Mouse (Mus musculus) induced T-regulatory cell, adult 2 months (primary cell): ENCODE measurements around the gene Vegfa.

Experiments
- DNase-seq: peaks from one replicate; pipeline ENCODE4 v3.0.0-alpha.2; 2012; ENCODE audit warnings: low read depth

Gene Vegfa

DNA sequence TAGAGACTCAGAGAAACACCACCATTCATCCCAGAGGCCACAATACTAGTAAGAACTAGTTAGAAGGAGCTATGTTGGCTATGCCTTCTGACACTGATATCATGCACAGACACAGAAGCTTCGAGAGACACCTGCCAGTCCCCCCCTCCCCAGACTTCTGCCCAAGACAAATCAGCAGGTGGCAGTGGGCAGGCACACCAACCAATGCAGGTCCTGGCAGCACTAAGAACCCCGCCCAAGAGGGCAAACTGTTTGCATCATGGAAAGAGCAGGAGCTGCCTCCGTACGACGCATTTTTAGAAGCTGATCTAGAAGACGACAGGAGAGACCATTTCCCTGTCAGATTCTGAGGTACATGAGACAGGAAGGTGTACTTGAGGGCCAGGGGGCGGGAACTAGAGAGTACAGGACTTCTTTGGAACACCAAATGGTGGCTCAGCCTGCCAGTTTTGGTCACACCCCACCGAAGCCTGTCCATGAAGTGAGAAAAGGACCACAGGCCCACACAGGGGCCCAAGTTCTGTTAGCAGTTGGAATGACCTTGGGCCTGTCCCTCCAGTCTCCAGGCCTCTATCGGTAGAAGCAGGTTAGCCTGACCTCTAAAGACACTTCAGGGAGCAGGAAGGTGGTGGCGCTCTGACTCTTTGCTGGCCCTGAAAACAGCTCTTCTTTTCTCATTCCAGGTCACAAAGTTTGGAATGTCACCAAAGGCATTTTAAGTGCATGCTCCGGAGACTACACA lies 6.1 kb downstream of the Vegfa start:
- no peak for DNase-seq

DNA sequence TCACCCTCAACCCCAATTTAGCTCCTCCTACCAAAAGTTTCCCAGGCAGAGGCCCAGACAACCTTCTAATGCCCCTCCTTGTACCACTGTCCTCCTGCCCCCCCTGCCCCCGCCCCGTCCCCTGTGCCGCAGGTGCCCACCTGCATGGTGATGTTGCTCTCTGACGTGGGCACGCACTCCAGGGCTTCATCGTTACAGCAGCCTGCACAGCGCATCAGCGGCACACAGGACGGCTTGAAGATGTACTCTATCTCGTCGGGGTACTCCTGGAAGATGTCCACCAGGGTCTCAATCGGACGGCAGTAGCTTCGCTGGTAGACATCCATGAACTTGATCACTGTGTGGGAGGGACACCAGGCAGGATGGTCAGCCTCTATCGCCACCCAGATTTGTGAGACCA lies 7.0 kb downstream of the Vegfa start:
- no peak for DNase-seq

DNA sequence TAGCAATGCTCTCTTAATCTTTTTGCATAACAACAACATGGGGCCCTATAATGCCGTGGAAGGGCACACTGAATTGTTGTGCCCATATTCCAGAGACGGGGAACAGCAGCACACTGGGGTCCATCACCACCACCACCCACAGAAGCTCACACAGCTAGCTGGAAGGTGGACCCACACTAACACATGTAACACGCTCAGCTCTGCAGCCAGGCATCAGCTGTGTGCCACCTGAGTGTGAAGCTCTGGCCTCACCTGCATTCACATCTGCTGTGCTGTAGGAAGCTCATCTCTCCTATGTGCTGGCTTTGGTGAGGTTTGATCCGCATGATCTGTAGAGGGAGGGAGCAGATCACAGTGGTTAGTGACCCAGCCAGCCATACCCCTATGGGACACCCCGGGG lies 8.0 kb downstream of the Vegfa start:
- DNase-seq: no peak

DNA sequence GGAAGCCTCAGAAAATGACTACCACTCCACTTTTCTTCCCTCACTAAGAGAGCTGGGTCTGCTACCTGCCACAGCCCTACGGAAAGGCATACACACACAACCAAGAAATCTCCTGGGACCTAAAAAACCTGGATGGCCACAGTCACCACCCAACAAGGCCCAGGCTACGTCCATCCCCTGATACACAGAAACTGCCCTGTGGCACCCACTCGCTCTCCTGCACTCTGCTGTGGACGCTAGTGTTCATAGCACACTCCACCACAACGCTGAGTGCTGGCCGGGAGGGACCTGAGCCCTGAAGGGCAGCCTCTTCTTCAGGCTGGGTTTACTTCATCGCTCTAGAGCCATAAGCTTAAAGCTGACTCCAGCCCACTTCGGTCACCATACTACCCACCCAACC lies 8.6 kb downstream of the Vegfa start:
- DNase-seq: no peak

DNA sequence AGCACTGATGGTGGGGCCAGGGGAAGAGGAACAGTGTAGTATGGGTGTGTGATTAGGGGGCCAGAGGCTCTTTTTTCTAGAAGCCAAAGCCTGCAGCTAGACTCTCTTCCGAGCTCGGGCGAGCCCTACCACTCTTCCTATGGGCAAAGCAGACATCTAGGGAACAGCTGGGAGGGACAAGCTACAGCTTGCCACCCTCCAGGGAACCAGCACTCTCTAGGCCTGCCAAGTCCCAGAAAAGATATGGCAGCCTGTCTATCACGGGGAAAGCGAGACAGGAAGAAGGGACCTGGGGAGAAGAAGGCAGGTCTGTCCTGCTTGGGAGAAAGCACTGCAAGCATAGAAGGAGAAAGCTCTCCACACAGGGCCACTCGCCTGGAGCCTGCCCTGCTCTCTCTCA lies 9.2 kb downstream of the Vegfa start:
- DNase-seq: no peak

DNA sequence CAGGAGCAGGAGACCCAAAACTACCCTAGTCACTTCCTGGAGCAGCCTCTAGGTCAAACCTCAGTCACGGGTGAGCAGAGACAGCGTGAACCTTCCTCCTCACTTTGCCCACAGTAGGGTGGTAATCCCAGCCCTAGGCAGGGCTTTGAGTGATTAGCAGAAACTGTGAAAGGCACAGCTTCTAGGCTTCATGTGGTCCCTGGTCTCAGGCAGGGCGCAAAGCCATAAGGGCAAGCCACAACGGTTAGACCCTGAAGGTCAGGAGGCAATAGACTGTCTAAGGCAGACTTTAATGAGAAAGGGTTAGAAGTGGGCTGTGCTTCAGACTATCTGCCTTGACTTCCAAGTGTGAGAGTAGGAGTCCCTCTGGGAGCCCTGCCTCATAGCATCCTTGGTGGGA lies 9.7 kb downstream of the Vegfa start:
- no peak for DNase-seq

DNA sequence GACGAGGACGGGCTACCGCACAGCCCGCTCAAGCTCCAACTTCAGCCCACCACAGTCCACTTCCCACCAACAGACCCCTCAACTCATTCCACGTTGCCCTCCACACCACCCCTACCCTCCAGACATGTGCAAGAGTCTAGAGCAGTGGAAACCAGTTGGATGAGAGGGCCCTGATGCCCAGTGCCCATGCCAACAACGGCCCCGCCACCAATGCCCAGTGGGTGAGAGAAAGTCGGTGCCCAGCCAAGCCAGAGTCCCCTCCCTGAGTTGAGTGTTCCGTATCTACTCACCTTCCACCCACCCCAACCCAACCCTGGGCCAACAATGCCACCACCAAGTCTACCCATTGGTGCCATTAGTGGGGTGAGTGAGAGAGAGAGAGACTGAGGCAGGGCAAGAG lies 10.4 kb downstream of the Vegfa start:
- DNase-seq: no peak

DNA sequence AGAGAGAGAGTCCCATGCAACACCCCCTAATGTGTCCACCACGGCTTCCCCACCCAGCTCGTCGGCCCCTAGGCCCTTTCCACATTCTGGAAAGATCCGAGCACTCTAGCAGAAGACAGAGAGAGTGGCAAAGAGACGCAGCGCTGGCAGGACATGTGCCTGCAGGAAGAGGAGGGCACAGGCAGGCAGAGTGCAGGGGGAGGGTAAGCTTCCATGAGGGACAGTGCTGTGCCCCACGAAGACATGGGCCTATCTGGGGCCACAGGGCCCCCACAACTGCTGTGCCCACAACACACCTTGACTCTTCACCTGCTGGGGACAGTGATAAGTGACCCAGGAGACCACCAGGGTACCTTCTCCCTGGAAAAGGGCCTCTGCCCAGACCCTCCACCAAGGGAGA lies 11.0 kb downstream of the Vegfa start:
- no peak for DNase-seq

DNA sequence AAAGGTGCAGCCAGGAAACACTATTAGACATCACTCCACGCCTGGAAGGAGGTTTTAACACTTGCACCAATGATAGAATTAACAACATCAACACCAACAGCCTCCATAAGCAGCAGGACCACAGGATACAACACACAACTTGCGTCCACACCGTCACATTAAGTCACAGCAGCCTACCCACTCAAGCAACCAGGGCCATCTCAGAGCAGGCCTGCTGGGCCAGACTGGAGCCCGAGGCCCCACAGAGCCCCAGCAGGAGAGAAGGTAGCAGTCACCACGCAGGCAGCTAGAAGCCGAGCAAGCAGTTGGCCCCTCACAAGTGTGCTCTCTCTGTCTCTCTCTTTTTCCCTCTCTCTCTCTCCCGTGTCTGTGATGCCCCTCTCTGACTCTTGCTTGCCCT lies 11.6 kb downstream of the Vegfa start:
- no peak for DNase-seq

DNA sequence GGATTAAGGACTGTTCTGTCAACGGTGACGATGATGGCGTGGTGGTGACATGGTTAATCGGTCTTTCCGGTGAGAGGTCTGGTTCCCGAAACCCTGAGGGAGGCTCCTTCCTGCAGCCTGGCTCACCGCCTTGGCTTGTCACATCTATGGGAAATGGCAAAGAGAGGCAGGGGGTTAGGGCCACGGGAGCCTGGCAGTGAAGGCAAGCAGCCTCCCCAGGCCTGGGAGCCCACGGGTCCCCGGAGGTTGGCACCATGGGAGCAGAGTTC lies 13.5 kb downstream of the Vegfa start:
- DNase-seq: no peak

DNA sequence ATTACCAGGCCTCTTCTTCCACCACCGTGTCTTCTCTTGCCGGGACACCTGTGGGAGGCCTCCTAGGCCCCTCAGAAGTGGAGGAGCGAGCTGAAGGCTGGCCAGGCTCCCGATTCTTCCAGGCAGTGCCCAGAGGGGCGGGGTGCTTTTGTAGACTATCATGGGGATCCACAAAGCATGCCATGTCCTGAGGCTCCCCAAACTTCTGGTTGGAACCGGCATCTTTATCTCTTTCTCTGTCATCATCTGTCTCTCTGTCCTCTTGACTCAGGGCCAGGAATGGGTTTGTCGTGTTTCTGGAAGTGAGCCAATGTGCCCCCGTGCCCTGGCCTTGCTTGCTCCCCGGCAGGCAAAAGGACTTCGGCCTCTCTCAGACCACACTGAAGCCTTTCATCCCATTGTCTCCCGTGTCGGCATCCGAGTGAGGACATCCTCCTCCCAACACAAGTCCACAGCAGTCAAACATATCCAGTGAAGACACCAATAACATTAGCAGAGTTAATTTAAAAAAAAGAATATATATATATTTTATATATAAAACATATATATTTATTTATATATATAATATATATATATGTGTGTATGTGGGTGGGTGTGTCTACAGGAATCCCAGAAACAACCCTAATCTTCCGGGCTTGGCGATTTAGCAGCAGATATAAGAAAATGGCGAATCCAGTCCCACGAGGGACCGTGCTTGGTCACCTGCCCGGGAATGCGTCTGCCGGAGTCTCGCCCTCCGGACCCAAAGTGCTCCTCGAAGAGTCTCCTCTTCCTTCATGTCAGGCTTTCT lies 14.0 kb downstream of the Vegfa start:
- DNase-seq: no peak

DNA sequence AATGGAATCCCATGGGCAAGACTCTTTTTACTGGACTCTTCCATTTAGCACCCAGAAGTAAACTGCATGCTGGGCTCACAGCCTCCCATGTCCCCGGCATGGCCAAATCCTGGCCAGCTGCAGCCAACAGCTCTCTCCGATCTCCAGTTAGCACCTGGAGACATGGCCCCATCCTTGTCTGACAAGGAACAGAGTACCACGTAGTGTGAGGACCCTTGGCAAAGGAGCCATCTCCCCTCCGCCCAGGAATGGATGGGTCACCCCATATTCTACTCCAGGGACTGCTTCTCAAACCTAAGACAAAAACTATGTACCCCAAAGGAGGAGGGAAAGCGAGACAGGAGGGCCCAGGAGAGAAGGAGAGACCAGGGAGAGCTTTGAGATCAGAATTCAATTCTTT lies 15.6 kb downstream of the Vegfa start:
- no peak for DNase-seq

DNA sequence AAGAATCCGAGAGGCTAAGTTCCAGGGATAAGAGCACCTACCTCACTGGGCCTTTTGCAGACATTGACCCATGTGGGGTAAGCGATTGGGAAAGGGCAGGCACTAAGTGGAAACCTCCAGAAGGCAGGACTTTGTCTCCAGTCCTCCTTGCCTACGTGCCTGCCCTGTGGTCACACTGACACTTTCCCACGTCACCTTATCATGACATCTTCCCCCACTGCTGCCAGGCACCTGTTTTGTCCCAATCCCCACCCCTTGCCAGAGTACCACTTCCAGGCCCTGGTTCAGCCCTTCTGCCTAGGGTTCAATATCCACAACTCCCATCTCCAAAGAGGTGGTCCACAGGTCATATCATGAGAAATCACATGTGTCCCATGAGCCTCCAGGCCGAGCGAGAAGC lies 16.2 kb downstream of the Vegfa start:
- DNase-seq: no peak

DNA sequence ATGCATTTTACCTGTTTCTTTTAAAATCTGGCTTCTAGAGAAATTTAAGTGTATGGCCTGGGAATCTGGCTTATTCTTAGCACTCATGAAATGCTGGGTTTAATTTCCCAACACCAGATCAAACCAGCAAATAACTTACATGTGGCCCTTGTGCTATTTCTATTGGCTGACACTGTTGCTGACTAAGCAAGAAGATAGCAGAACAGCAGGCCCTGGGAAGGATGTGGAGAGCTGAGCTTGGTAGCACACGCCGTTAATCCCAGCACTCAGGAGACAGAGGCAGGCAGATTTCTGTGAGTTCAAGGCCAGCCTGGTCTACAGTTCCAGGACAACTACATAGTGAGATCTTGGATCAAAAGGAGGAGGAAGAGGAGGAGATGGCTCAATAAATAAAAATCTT lies 17.2 kb downstream of the Vegfa start:
- no peak for DNase-seq

DNA sequence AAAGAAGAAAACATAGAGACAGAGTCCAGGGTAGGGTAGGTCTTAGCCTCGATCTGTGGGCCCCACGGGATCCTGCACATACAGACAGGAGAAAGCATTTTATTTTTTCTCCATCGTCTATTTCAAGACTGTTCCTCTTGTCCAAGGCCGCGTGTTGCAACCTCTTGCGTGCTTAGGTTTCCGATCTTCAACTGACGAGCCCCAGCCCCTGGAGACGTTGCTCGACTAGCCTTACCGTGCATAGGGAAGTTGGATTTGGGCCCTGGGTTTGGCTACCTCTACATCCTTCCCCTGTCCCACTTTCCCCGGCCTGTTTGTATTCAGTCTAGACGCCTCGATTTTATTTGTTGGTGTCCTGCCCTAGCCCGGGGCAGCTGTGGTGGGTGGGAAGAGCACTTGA lies 18.6 kb downstream of the Vegfa start:
- DNase-seq: no peak

DNA sequence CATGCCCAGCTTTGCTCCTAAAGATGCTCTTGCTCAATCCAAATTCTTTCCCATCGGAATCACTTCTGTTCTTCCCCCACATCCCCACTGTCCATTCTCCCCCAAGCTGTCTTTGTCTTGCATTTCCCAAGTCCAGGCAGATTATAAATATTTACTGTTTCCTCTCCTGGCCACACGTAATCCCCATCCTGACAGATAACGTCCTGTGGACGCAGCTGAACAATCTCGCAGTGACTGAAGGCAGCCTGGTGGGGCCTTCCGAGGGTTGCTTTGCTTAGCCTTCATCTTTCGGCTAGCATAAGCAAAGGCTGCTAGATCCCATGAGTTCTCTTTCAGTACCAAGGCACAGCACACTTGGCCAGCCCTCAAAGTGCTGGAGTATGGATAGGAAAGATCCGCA lies 20.0 kb downstream of the Vegfa start:
- DNase-seq: no peak

DNA sequence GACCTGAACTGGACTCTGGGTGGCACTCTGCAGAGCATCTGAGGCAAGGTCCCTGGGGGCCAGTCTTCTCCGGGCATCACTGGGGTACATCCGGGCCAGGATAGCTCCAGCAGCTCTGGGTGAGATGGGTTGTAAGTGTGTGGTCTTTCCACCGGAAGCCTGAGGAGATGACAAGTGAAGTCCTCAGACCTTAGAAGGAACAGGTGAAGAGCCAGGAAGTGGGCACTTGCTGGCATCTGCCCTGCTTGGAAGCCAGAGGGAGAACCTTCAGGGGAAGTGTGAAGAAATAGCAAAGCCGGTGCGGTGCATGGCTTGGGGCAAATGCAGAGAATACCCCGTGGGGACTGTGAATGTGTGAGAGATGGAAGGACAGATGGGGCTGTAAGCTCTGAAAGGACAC lies 21.7 kb downstream of the Vegfa start:
- no peak for DNase-seq

DNA sequence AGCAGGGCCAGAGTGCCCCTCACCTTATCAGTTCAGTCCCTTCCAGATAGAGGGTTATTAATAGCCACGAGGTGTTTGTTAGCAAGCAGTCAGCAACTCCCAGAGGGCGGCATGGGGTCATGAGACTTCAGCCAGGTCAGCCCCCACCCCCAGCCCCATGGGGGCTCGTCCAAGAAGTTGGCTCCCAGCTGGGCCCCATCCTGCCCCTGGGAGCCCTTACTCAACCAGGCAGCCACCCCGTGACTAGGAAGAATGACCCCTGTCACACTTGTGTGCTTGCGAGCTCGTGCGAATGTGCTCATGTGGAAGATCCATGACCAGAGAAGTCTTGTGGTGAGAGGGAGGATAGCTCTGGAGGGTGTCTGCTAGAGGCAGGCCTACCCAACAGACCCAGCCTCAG lies 23.0 kb downstream of the Vegfa start:
- no peak for DNase-seq

DNA sequence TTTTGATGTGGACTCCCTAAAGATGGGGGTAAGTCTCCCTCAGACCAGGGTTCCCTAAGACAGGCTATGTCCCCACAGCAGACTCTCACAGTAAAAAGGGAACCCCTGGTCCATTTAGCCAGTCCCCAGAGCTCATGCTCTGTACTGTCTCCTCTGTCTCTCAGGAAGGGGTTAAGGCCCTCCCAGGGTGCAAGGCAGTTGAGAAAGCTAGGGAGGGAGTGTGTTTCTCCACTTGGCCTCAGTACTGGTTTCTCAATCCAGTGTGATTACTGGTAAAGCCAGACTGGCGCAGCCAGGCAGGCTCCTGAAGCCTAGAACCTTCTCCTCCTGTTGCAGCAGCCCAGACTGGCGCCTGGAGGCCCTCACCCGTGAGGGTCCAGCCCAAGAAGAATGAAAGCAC lies 26.7 kb downstream of the Vegfa start:
- no peak for DNase-seq

DNA sequence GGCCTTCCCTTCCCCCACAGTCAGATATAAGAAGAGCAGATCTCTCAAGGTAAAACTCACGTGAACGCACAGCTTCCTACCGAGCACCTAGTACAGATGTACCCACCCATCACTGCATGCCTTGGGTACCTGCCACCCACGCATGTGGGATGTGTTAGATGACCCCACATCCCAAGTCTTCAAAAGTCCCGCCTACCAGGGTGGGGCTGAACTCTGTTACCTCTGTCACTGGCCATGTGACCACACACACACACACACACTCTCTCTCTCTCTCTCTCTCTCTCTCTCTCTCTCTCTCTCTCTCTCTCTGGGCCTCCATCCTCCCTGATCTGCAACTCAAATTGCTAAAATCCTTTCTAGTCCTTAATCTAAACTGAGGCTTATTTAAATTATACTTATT lies 27.7 kb downstream of the Vegfa start:
- no peak for DNase-seq

DNA sequence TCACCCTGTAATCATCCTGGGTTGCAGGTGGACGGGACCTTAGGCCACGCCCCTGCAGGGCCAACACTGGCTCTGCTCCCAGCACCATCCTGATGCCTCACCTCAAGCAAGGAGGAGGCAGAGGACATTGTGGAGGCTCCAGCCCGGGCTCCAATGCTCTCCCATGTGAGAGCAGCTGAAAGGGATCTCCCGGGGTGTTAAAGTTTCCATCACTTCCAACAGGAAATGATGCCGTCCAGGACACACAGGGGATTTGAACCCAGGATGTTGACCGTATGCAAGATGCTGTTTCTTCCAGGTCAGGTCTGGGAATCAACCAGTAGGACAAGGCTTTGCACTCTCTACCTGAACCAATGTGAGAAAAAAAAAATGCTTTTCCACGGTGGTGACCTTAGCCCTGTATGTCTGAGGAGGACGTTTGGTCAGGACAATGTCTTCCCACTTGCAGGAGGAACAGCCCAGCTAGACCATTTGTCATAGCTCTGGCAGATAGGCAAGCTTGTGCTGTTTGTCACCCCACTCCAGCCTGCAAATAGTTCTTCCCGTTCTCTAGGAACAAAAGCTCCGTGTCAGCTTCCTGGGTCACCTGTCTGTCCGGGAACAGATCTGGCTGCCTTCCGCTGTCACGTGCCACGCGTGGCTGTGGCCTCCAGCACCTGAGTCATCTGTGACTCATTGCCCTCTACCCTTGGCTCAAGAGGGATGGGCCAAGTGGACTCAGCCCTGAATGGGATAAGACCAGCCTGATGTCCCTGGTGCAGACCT lies 28.3 kb downstream of the Vegfa start:
- DNase-seq: no peak

DNA sequence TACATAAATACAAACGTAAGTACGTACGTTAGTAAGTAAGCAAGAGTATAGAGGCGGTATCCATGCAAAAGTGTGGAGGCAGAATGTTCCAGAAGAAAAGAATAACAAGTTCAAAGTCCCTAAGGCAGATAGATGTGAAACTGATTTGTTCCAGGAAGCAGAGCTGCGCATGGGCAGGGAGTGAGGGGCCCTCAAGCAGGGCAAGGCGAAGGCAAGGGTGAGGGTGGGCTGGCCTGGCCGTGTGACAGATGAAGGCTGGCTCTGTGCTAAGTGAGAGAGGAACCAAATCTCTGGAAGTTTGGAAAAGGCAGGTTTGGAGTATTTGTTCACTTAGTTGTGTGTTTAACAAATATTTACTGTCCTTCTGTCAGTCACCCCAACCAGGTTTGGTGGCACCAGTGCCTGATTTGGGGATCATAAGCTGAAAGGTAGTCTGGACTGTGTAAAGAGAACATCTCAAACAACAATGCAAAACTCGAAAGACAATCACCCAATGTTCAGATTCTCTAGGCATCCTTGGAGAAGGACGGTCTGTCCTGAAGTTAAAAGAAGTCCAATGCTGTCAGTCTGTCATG lies 32.7 kb downstream of the Vegfa start:
- DNase-seq: no peak

DNA sequence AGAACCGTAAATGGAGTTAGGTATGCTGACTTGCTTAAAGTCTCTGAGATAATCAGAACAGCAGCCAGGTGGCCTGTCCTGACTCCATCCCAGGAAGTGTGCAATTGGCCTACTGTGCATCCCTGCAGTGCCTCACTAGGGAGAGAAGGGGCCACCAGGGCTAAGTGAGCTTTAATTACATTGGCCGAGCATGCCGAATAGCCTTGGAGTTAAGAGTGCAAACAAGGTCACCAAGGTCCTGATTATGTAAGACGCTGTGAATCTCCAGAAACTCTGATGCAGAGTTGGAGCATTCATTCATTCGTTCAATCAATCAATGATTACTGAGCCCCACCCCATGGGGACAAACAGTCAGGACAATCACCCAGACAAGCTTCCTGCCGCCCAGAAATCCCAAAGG lies 33.8 kb downstream of the Vegfa start:
- DNase-seq: no peak
